In genomic region chr13:46273453-46274110, GRCm38 (mm10) we compare ENCODE assay signal across 8 mouse cellular contexts. TPM values are rescaled to one million over a fixed set of nuclear protein-coding genes. Genes with fewer than 3 reads are reported as not detected.
A peak's percentile ranks its signal among the peaks of the same experiment; 100 is the strongest.
DNase-seq lines count a peak whose midpoint lies in the region; ATAC-seq lines count a peak whose summit lies in the region.

Gene Stmnd1, plus strand, starts transcription at chr13:46273721.

- no peak for ATAC-seq in liver, embryonic 11.5 days (replicated peaks; ENCODE audit: low FRiP score)
- no peak for ATAC-seq in intestine, embryonic 14.5 days (replicated peaks; ENCODE audit: low FRiP score, low TSS enrichment, low read depth)
- ATAC-seq in midbrain, embryonic 14.5 days (ENCODE audit: low FRiP score, low TSS enrichment): no peak

- no peaks in the 10 kb centered on the region for H3K9me3 ChIP-seq in liver, embryonic 11.5 days (ENCODE audit: control insufficient read depth, low read length)
- H3K9me3 ChIP-seq in intestine, embryonic 14.5 days (ENCODE audit: control insufficient read depth, low read length): no peaks in the 10 kb centered on the region
- H3K9me3 ChIP-seq in midbrain, embryonic 14.5 days (ENCODE audit: control insufficient read depth, low read length): no peaks in the 10 kb centered on the region

- no peak for DNase-seq in liver, embryonic 11.5 days (ENCODE audit: low spot score)
- DNase-seq in liver: no peak
- peak; percentile 41 for DNase-seq in gastrocnemius, postnatal 25 days
- no peak for DNase-seq in intestine, embryonic 14.5 days (ENCODE audit: low spot score)
- peak; percentile 9 for DNase-seq in midbrain, embryonic 14.5 days
- DNase-seq in layer of hippocampus, adult 18-20 months (ENCODE audit: low spot score in 2 of 2): no peak
- DNase-seq in thymus, postnatal 25 days: no peak
- no peak for DNase-seq in left cerebral cortex, postnatal 4 days

- no peaks in the 10 kb centered on the region for H3K36me3 ChIP-seq in liver, embryonic 11.5 days (ENCODE audit: control insufficient read depth, insufficient read depth, low read length)
- H3K36me3 ChIP-seq in intestine, embryonic 14.5 days (ENCODE audit: control insufficient read depth, insufficient read depth, low read length): no peaks in the 10 kb centered on the region
- no peaks in the 10 kb centered on the region for H3K36me3 ChIP-seq in midbrain, embryonic 14.5 days (ENCODE audit: control insufficient read depth, insufficient read depth, low read length)

- intact Hi-C loops in left cerebral cortex, postnatal 4 days (cut with DNase I): no loop called here

- H3K27me3 ChIP-seq in liver, embryonic 11.5 days (replicated peaks; ENCODE audit: control insufficient read depth, insufficient read depth, low read length): no peaks in the 10 kb centered on the region
- no peaks in the 10 kb centered on the region for H3K27me3 ChIP-seq in intestine, embryonic 14.5 days (replicated peaks; ENCODE audit: control insufficient read depth, insufficient read depth, low read length)
- H3K27me3 ChIP-seq in midbrain, embryonic 14.5 days (ENCODE audit: control insufficient read depth, insufficient read depth, low read length): no peaks in the 10 kb centered on the region

- no peak within 1 kb of the TSS for H3K9ac ChIP-seq in liver, embryonic 11.5 days (ENCODE audit: low read depth, low read length)
- H3K9ac ChIP-seq in intestine, embryonic 14.5 days (ENCODE audit: low read length): no peak within 1 kb of the TSS
- peak within 1 kb of the TSS; percentile 23; the same call in 1 of the 2 replicates for H3K9ac ChIP-seq in midbrain, embryonic 14.5 days (replicated peaks; ENCODE audit: low read length)

- H3K4me3 ChIP-seq in liver, embryonic 11.5 days (ENCODE audit: low read depth, low read length): 0 out of 2 replicates have a peak within 1 kb of the TSS, but pooled peaks have one; percentile 12
- peak within 1 kb of the TSS; percentile 16; the same call in 1 of the 2 replicates for H3K4me3 ChIP-seq in intestine, embryonic 14.5 days (ENCODE audit: low read depth, low read length)
- H3K4me3 ChIP-seq in midbrain, embryonic 14.5 days (replicated peaks; ENCODE audit: low read depth, low read length): no peak within 1 kb of the TSS

- 24% methylated on average over 8 of the region's 8 CpGs for WGBS in liver, embryonic 11.5 days
- WGBS in intestine, embryonic 14.5 days: 8% methylated on average over 8 of the region's 8 CpGs
- WGBS in midbrain, embryonic 14.5 days: 15% methylated on average over 8 of the region's 8 CpGs

- peak within 1 kb of the TSS; percentile 49 for H3K4me2 ChIP-seq in liver, embryonic 11.5 days
- H3K4me2 ChIP-seq in intestine, embryonic 14.5 days (ENCODE audit: low read length): peak within 1 kb of the TSS; percentile 52
- peak within 1 kb of the TSS; percentile 48 for H3K4me2 ChIP-seq in midbrain, embryonic 14.5 days (ENCODE audit: low read length)

- no peak within 1 kb of the TSS for H3K27ac ChIP-seq in liver, embryonic 11.5 days (ENCODE audit: low read depth, low read length)
- H3K27ac ChIP-seq in intestine, embryonic 14.5 days (ENCODE audit: low read depth): peak within 1 kb of the TSS; percentile 38
- no peak within 1 kb of the TSS for H3K27ac ChIP-seq in midbrain, embryonic 14.5 days (replicated peaks; ENCODE audit: low read depth, low read length)

- peaks cover 6% of the 10 kb centered on the region for H3K4me1 ChIP-seq in liver, embryonic 11.5 days (replicated peaks; ENCODE audit: control insufficient read depth, insufficient read depth, low read length)
- peaks cover 11% of the 10 kb centered on the region for H3K4me1 ChIP-seq in intestine, embryonic 14.5 days (replicated peaks; ENCODE audit: control insufficient read depth, insufficient read depth, low read length)
- peaks cover 16% of the 10 kb centered on the region; the same call in 1 of the 2 replicates for H3K4me1 ChIP-seq in midbrain, embryonic 14.5 days (ENCODE audit: control insufficient read depth, insufficient read depth, low read length)

RNA-seq across cellular contexts. Expression of gene Stmnd1, which starts in this region (rescaled TPM):
- polyA plus RNA-seq in liver, embryonic 11.5 days (2014; fragmentation: Nextera tagmentation; extraction: Ambion mirVana): not detected in 2 replicates
- total RNA-seq in gastrocnemius, postnatal 25 days (2021): under 1 TPM; 0.32 to 0.46 TPM
- polyA plus RNA-seq in intestine, embryonic 14.5 days (2014; fragmentation: Nextera tagmentation; extraction: Ambion mirVana): not detected in 2 replicates
- not detected in 2 replicates for polyA plus RNA-seq in midbrain, embryonic 14.5 days (2014; fragmentation: Nextera tagmentation; extraction: Ambion mirVana)
- not detected for total RNA-seq in layer of hippocampus, adult 18-20 months (2021)
- total RNA-seq in left cerebral cortex, postnatal 4 days (2021): under 1 TPM in 1 of 2 experiments, not detected in 1; 0.26 TPM

Comparison
In these comparisons a context has a peak if more than half of its experiments do, and no peak if none do; other contexts are left out.
1. Peak in DNase-seq in gastrocnemius, postnatal 25 days; RNA of the gene not detected or under 1 TPM.
2. Peak in DNase-seq, H3K9ac ChIP-seq and H3K4me2 ChIP-seq in midbrain, embryonic 14.5 days; RNA of the gene not detected or under 1 TPM.